Mouse (Mus musculus) cortical plate, adult 2 months (tissue): ENCODE results near the gene Ccdc88b.

Experiments used
- CTCF ChIP-seq: fragments of 200-500 bp; IDR thresholded peaks from 2 replicates; pipeline ENCODE4 v1.5.1; 2011; ENCODE audit warnings: mild to moderate bottlenecking, control low read depth, low read length; ENCODE audit not compliant: insufficient read depth; ENCODE audit errors: extremely low read depth
- POLR2A ChIP-seq: fragments of 200-500 bp; IDR thresholded peaks from 2 replicates; pipeline ENCODE4 v1.6.1; 2011; ENCODE audit warnings: mild to moderate bottlenecking, low read length, control low read depth; ENCODE audit not compliant: insufficient read depth; ENCODE audit errors: extremely low read depth

- TF ChIP-seq CTCF (no peak), POLR2A (no peak)
Measured at GRCm38 (mm10) chr19:6854658-6855057, 3.4 kb downstream of the Ccdc88b start.
